Mouse (Mus musculus): ENCODE measurements around the gene Farp1. TPM values are rescaled to one million over a fixed set of nuclear protein-coding genes. Genes with fewer than 3 reads are reported as not detected.

Gene Farp1
- total RNA-seq, 1 experiment, result 8.6 TPM

GRCm38 (mm10) chr14:121256896-121257295, 221.9 kb downstream of the Farp1 start:
- Histone ChIP-seq H3K9me3 (ENCODE audit: control insufficient read depth, insufficient read depth, low read depth, low read length) (no peaks in the 10 kb centered on the region), H3K9ac (ENCODE audit: insufficient read depth, low read depth, low read length, poor library complexity, severe bottlenecking) (no peak overlapping the region), H3K27ac (ENCODE audit: insufficient read depth, low read depth, low read length, poor library complexity, severe bottlenecking) (no peak overlapping the region), H3K4me3 (ENCODE audit: insufficient read depth in 1 of 2, low read depth in 1 of 2, low read length in 2 of 2, poor library complexity in 1 of 2, severe bottlenecking in 1 of 2) (no peak overlapping the region), H3K36me3 (ENCODE audit: control insufficient read depth, insufficient read depth, low read length, poor library complexity, severe bottlenecking) (no peaks in the 10 kb centered on the region), H3K4me1 (ENCODE audit: control insufficient read depth in 2 of 2, insufficient read depth in 2 of 2, low read length in 2 of 2, poor library complexity in 1 of 2) (peaks cover 0 to 3% of the 10 kb centered on the region in 2 experiments; a peak in 1 of 4 replicates)
- no peak for DNase-seq (ENCODE audit: low read depth, low spot score)
- in situ Hi-C loops (cut with MboI; ENCODE audit: low sequenced_read_pairs in 2 of 2, unreplicated experiment in 2 of 2), result loop anchor here in 1 of 2 experiments (25.0 kb wide), 2 partner anchors 180 to 330 kb away; no protein-coding TSS in a partner anchor
- TF ChIP-seq MAFK (IDR thresholded peaks at IDR 0.05; ENCODE audit: insufficient read depth, low read depth, low read length) (no peak), HCFC1 (IDR thresholded peaks at IDR 0.05; ENCODE audit: borderline replicate concordance, insufficient read depth, low read length) (no peak), ZC3H11A (IDR thresholded peaks at IDR 0.05; ENCODE audit: borderline replicate concordance, low read depth, low read length) (no peak), CHD2 (IDR thresholded peaks at IDR 0.05; ENCODE audit: low read depth, low read length) (no peak), ZNF384 (IDR thresholded peaks at IDR 0.05; ENCODE audit: low read depth, low read length) (no peak)

GRCm38 (mm10) chr14:121259332-121259731, 224.3 kb downstream of the Farp1 start:
- in situ Hi-C loops (cut with MboI; ENCODE audit: low sequenced_read_pairs in 2 of 2, unreplicated experiment in 2 of 2), result loop anchor here in 1 of 2 experiments (25.0 kb wide), 2 partner anchors 178 to 328 kb away; no protein-coding TSS in a partner anchor
- Histone ChIP-seq H3K4me1 (ENCODE audit: control insufficient read depth in 2 of 2, insufficient read depth in 2 of 2, low read length in 2 of 2, poor library complexity in 1 of 2) (peaks cover 0 to 3% of the 10 kb centered on the region in 2 experiments; a peak in 1 of 4 replicates), H3K9me3 (ENCODE audit: control insufficient read depth, insufficient read depth, low read depth, low read length) (no peaks in the 10 kb centered on the region), H3K4me3 (ENCODE audit: insufficient read depth in 1 of 2, low read depth in 1 of 2, low read length in 2 of 2, poor library complexity in 1 of 2, severe bottlenecking in 1 of 2) (no peak overlapping the region), H3K27ac (ENCODE audit: insufficient read depth, low read depth, low read length, poor library complexity, severe bottlenecking) (no peak overlapping the region), H3K36me3 (ENCODE audit: control insufficient read depth, insufficient read depth, low read length, poor library complexity, severe bottlenecking) (no peaks in the 10 kb centered on the region), H3K9ac (ENCODE audit: insufficient read depth, low read depth, low read length, poor library complexity, severe bottlenecking) (no peak overlapping the region)
- DNase-seq (ENCODE audit: low read depth, low spot score), result no peak
- TF ChIP-seq ZNF384 (IDR thresholded peaks at IDR 0.05; ENCODE audit: low read depth, low read length) (no peak), HCFC1 (IDR thresholded peaks at IDR 0.05; ENCODE audit: borderline replicate concordance, insufficient read depth, low read length) (no peak), MAFK (IDR thresholded peaks at IDR 0.05; ENCODE audit: insufficient read depth, low read depth, low read length) (no peak), ZC3H11A (IDR thresholded peaks at IDR 0.05; ENCODE audit: borderline replicate concordance, low read depth, low read length) (no peak), CHD2 (IDR thresholded peaks at IDR 0.05; ENCODE audit: low read depth, low read length) (no peak)

GRCm38 (mm10) chr14:121259789-121260188, 224.8 kb downstream of the Farp1 start:
- in situ Hi-C loops (cut with MboI; ENCODE audit: low sequenced_read_pairs in 2 of 2, unreplicated experiment in 2 of 2), result loop anchor here in 1 of 2 experiments (25.0 kb wide), 2 partner anchors 178 to 328 kb away; no protein-coding TSS in a partner anchor
- H3K36me3 ChIP-seq (ENCODE audit: control insufficient read depth, insufficient read depth, low read length, poor library complexity, severe bottlenecking), result no peaks in the 10 kb centered on the region
- peaks cover 0 to 3% of the 10 kb centered on the region in 2 experiments; a peak in 1 of 4 replicates for H3K4me1 ChIP-seq (ENCODE audit: control insufficient read depth in 2 of 2, insufficient read depth in 2 of 2, low read length in 2 of 2, poor library complexity in 1 of 2)
- H3K4me3 ChIP-seq (ENCODE audit: insufficient read depth in 1 of 2, low read depth in 1 of 2, low read length in 2 of 2, poor library complexity in 1 of 2, severe bottlenecking in 1 of 2), result no peak overlapping the region
- no peak overlapping the region for H3K9ac ChIP-seq (ENCODE audit: insufficient read depth, low read depth, low read length, poor library complexity, severe bottlenecking)
- TF ChIP-seq CHD2 (IDR thresholded peaks at IDR 0.05; ENCODE audit: low read depth, low read length), result no peak
- TF ChIP-seq MAFK (IDR thresholded peaks at IDR 0.05; ENCODE audit: insufficient read depth, low read depth, low read length), result no peak
- TF ChIP-seq HCFC1 (IDR thresholded peaks at IDR 0.05; ENCODE audit: borderline replicate concordance, insufficient read depth, low read length), result no peak
- TF ChIP-seq ZNF384 (IDR thresholded peaks at IDR 0.05; ENCODE audit: low read depth, low read length), result no peak
- TF ChIP-seq ZC3H11A (IDR thresholded peaks at IDR 0.05; ENCODE audit: borderline replicate concordance, low read depth, low read length), result no peak
- DNase-seq (ENCODE audit: low read depth, low spot score), result no peak
- H3K27ac ChIP-seq (ENCODE audit: insufficient read depth, low read depth, low read length, poor library complexity, severe bottlenecking), result no peak overlapping the region
- no peaks in the 10 kb centered on the region for H3K9me3 ChIP-seq (ENCODE audit: control insufficient read depth, insufficient read depth, low read depth, low read length)

- Histone ChIP-seq H3K27ac (ENCODE audit: insufficient read depth, low read depth, low read length, poor library complexity, severe bottlenecking) (no peak overlapping the region), H3K9ac (ENCODE audit: insufficient read depth, low read depth, low read length, poor library complexity, severe bottlenecking) (no peak overlapping the region), H3K4me3 (ENCODE audit: insufficient read depth in 1 of 2, low read depth in 1 of 2, low read length in 2 of 2, poor library complexity in 1 of 2, severe bottlenecking in 1 of 2) (no peak overlapping the region), H3K4me1 (ENCODE audit: control insufficient read depth in 2 of 2, insufficient read depth in 2 of 2, low read length in 2 of 2, poor library complexity in 1 of 2) (peaks cover 0 to 4% of the 10 kb centered on the region in 2 experiments; a peak in 1 of 4 replicates), H3K36me3 (ENCODE audit: control insufficient read depth, insufficient read depth, low read length, poor library complexity, severe bottlenecking) (no peaks in the 10 kb centered on the region), H3K9me3 (ENCODE audit: control insufficient read depth, insufficient read depth, low read depth, low read length) (no peaks in the 10 kb centered on the region)
- in situ Hi-C loops (cut with MboI; ENCODE audit: low sequenced_read_pairs in 2 of 2, unreplicated experiment in 2 of 2), result loop anchor here in 1 of 2 experiments (25.0 kb wide), 2 partner anchors 176 to 326 kb away; no protein-coding TSS in a partner anchor
- DNase-seq (ENCODE audit: low read depth, low spot score), result no peak
- no peak for TF ChIP-seq ZC3H11A (IDR thresholded peaks at IDR 0.05; ENCODE audit: borderline replicate concordance, low read depth, low read length)
Observed at GRCm38 (mm10) chr14:121261229-121261879, 226.4 kb downstream of the Farp1 start.

Measured in ES-E14 (cell line).